In the genomic region with DNA sequence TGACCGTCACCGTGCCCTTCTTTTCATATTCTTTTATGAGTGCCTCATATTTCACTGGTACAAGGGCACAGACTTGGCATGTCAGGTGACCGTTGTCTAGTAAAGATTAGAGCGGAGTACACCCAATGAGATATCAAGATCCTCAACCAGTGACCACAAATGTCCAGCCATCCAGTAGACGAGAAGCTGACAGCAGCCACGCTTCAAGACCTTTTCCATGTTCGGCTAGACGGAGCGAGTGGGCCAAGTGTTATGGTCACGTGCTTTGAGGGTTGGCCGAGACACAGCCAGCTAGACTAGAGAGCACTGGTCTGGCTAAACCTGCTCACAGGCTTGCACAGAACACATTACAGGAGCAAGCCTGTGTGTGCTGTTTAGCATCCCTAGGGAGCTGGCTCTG, we compare ENCODE assay signal across 20 mouse cellular contexts.
"Had no signal": no experiment of that assay in that cellular context is flagged by ENCODE, and none has a peak within 500 bp of the region (broad histone marks: within the 10 kb centered on the region; RNA-seq: fewer than 3 reads in every experiment).

No protein-coding gene starts in this region.

- H3K27ac ChIP-seq: limb, embryonic 12.5 days; limb, embryonic 15.5 days; liver, embryonic 14.5 days; macrophage; neural tube, embryonic 13.5 days; stomach, embryonic 15.5 days had no signal

- ATAC-seq: liver, postnatal 0 days; lung, postnatal 0 days had no signal

- DNase-seq: kidney, adult 9 months; kidney, postnatal 14 days; kidney, postnatal 4 days; left cerebral cortex, postnatal 4 days; liver, postnatal 0 days; lung, embryonic 14.5 days; midbrain, embryonic 14.5 days; retina, postnatal 1 day; right cerebral cortex, postnatal 25 days; spleen, adult 18-20 months; thymus, postnatal 25 days had no signal

- H3K4me2 ChIP-seq: limb, embryonic 12.5 days; limb, embryonic 15.5 days; liver, embryonic 11.5 days; lung, embryonic 14.5 days; neural tube, embryonic 13.5 days; stomach, embryonic 15.5 days had no signal

- H3K27me3 ChIP-seq: limb, embryonic 12.5 days; limb, embryonic 15.5 days; neural tube, embryonic 13.5 days; stomach, embryonic 15.5 days had no signal

- H3K4me3 ChIP-seq: limb, embryonic 12.5 days; limb, embryonic 15.5 days; myocyte; neural tube, embryonic 13.5 days; stomach, embryonic 15.5 days had no signal

- H3K9me3 ChIP-seq: limb, embryonic 12.5 days; limb, embryonic 15.5 days; neural tube, embryonic 13.5 days; stomach, embryonic 15.5 days had no signal

- H3K9ac ChIP-seq: limb, embryonic 12.5 days; limb, embryonic 15.5 days; liver, embryonic 14.5 days; liver, postnatal 0 days; lung, embryonic 14.5 days; neural tube, embryonic 13.5 days; stomach, embryonic 15.5 days had no signal
